Mouse (Mus musculus): ENCODE data around the gene Slpi. TPM values are rescaled to one million over a fixed set of nuclear protein-coding genes. Genes with fewer than 3 reads are reported as not detected.

Gene Slpi
- total and polyA plus RNA-seq, 2 experiments = 1.4 to 4.5 TPM

DNA sequence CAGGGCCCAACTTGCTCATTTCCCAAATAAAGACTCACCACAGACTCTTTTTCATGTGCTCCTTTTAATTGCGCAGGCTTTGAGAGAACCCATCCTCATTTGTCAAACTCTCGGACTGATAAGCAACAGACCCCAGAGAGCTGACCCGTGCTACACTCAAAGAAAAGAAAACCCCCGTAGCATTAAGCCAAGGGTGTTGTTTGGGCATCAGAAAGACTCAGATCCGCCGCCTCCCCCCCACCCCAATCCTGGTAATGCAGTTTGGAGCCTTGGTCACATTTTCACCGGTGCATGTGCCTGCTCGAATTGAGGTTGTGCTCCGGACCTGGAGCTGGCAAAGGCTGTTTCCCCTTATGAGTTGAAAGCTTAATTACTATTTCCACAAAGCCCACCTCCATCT, 16.2 kb upstream of the Slpi start, which contains the start of gene Matn4:
Matn4 (minus strand) TSS at position 101 of the 400 bp plus-strand sequence.
- H3K4me1 ChIP-seq (ENCODE audit: control insufficient read depth, insufficient read depth, low read length) = 0 out of 2 replicates have a peak, but pooled peaks cover 1% of the 10 kb centered on the region
- 30% methylated on average over 9 of the region's 9 CpGs for WGBS

DNA sequence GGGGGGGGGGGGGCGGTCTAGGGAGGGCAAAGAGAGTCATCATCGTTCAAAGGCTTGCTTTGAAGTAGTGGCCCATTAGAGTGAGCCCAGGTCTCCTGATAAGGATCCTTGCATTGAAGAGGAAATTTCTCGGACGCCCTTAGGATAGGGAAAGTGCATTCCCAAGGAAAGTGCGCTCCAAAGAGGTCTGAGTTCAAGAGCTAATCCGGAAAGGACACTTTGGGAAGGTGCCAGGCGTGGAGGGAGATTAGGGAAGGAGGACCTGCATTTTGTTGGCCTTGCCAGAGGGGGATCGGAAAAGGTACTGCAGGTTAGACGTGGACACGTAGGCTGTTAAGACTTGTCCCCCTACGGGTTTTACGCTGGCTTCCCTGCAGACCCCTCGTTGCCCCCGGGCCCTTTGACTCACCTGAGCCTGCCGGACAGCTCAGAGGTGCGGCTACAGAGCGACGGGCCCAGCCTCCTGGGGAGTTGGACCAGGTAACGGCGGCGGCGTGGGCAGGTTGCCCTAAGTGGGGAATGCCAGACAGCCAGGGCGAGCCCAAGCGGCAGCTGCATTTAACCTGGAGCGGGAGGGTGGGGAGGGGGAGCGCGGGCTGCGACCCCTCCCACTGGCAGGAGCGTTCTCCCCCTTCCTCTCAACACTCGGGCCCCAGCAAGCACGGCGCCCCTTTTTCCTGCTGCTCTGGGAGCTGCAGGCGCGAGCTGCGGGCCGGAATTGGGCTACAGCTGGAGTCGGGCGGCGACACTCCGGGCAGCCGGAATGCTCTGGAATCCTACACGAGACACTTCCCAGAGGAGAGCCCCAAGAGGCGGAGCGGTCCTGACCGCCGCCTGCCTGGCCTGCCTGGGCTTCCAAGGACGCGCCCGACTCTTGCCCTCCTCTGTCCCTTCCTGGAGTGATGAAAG, 15.4 kb upstream of the Slpi start:
- H3K4me3 ChIP-seq (ENCODE audit: insufficient read depth, low read depth, low read length) = peak overlapping the region; percentile 8; the same call in 1 of the 2 replicates
- no peak for TF ChIP-seq CTCF (IDR thresholded peaks at IDR 0.05; ENCODE audit: low read depth, low read length)
- TF ChIP-seq POLR2A (IDR thresholded peaks at IDR 0.05; ENCODE audit: extremely low read depth, insufficient read depth, low read length) = no peak
- H3K27ac ChIP-seq (replicated peaks; ENCODE audit: insufficient read depth, low read depth, low read length) = no peak overlapping the region
- DNase-seq (ENCODE audit: extremely low read depth, low read depth, low spot score) = no peak
- H3K4me1 ChIP-seq (ENCODE audit: control insufficient read depth, insufficient read depth, low read length) = 0 out of 2 replicates have a peak, but pooled peaks cover 1% of the 10 kb centered on the region
- H3K36me3 ChIP-seq (ENCODE audit: control insufficient read depth, insufficient read depth, low read length) = no peaks in the 10 kb centered on the region
- 5% methylated on average over 49 of the region's 49 CpGs for WGBS
- peaks cover 19% of the 10 kb centered on the region for H3K27me3 ChIP-seq (ENCODE audit: control insufficient read depth, insufficient read depth, low read length)
- H3K9ac ChIP-seq (ENCODE audit: low read depth, low read length) = no peak overlapping the region
- no peaks in the 10 kb centered on the region for H3K79me2 ChIP-seq (ENCODE audit: control insufficient read depth, insufficient read depth, low read length)

More for the DNA sequence above, 16.2 kb upstream of the Slpi start, which contains the start of gene Matn4:
- peaks cover 19% of the 10 kb centered on the region for H3K27me3 ChIP-seq (ENCODE audit: control insufficient read depth, insufficient read depth, low read length)
- TF ChIP-seq CTCF (IDR thresholded peaks at IDR 0.05; ENCODE audit: low read depth, low read length) (no peak), POLR2A (IDR thresholded peaks at IDR 0.05; ENCODE audit: extremely low read depth, insufficient read depth, low read length) (no peak)
- no peaks in the 10 kb centered on the region for H3K36me3 ChIP-seq (ENCODE audit: control insufficient read depth, insufficient read depth, low read length)
- no peak for DNase-seq (ENCODE audit: extremely low read depth, low read depth, low spot score)
- peak within 1 kb of the TSS; percentile 8; the same call in 1 of the 2 replicates for H3K4me3 ChIP-seq (ENCODE audit: insufficient read depth, low read depth, low read length)
- H3K9ac ChIP-seq (ENCODE audit: low read depth, low read length) = no peak within 1 kb of the TSS
- no peak within 1 kb of the TSS for H3K27ac ChIP-seq (replicated peaks; ENCODE audit: insufficient read depth, low read depth, low read length)
- no peaks in the 10 kb centered on the region for H3K79me2 ChIP-seq (ENCODE audit: control insufficient read depth, insufficient read depth, low read length)

DNA sequence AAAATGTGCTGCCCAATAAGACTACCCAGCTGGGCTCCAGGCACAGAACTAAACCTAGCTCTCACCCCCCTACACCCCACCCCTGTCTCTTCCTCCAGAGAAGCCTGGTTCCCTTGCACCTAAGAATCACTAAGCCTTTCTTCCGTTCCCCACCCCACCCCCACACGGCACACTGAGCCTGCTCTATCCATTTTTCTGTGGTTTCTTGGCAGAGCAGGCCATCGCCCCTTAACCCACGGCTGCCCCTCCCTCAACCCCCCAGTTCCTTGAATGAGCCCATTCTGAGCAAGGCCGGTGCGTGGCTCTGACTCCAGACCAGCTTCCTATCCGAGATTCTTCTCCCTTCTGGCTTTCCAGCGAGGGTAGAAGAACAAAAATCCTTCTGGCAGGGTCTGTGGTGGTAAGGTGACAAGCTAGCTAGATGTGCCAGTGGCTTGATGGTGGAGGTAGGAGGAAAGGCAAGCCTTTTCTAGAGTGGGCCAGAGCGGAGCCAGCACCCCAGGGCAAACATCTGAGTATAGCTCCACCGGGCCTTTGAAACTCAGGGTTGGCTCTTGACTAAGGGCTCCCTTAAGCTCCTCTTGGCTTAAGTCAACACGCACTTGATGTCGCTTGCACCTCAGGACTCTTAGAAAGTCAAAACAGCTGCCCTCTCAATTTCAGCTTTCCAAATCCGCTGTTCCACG, 14.6 kb upstream of the Slpi start:
- WGBS = 26% methylated on average over 14 of the region's 14 CpGs
- DNase-seq (ENCODE audit: extremely low read depth, low read depth, low spot score) = no peak
- Histone ChIP-seq H3K27ac (replicated peaks; ENCODE audit: insufficient read depth, low read depth, low read length) (no peak overlapping the region), H3K4me1 (ENCODE audit: control insufficient read depth, insufficient read depth, low read length) (0 out of 2 replicates have a peak, but pooled peaks cover 1% of the 10 kb centered on the region), H3K9ac (ENCODE audit: low read depth, low read length) (no peak overlapping the region), H3K36me3 (ENCODE audit: control insufficient read depth, insufficient read depth, low read length) (no peaks in the 10 kb centered on the region), H3K79me2 (ENCODE audit: control insufficient read depth, insufficient read depth, low read length) (no peaks in the 10 kb centered on the region), H3K27me3 (ENCODE audit: control insufficient read depth, insufficient read depth, low read length) (peaks cover 19% of the 10 kb centered on the region), H3K4me3 (ENCODE audit: insufficient read depth, low read depth, low read length) (no peak overlapping the region)
- no peak for TF ChIP-seq CTCF (IDR thresholded peaks at IDR 0.05; ENCODE audit: low read depth, low read length)
- TF ChIP-seq POLR2A (IDR thresholded peaks at IDR 0.05; ENCODE audit: extremely low read depth, insufficient read depth, low read length) = no peak

DNA sequence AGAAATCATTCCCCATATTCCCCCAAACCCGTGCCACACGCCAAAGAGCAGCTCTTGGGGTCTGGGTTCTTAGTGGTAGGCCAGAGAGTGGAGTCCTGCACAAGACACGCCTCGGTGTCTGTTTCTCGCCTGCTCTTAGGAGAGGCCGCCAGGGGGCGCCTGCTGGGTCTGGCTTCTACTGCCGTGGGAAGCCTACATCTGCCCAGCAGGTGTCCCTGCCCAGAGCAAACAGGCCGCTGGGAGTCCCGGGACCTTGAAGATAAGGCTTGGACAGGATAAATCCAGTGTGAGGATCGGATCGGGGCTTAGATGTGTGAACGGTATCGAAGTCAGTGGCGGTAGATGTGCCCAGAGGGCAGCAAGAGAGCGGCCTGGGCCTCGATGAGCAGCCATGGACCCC, 14.0 kb upstream of the Slpi start, which contains the start of gene Rbpjl:
Rbpjl (plus strand) TSS at position 236 of the 400 bp plus-strand sequence.
- TF ChIP-seq CTCF (IDR thresholded peaks at IDR 0.05; ENCODE audit: low read depth, low read length) (peak; percentile 94), POLR2A (IDR thresholded peaks at IDR 0.05; ENCODE audit: extremely low read depth, insufficient read depth, low read length) (no peak)

DNA sequence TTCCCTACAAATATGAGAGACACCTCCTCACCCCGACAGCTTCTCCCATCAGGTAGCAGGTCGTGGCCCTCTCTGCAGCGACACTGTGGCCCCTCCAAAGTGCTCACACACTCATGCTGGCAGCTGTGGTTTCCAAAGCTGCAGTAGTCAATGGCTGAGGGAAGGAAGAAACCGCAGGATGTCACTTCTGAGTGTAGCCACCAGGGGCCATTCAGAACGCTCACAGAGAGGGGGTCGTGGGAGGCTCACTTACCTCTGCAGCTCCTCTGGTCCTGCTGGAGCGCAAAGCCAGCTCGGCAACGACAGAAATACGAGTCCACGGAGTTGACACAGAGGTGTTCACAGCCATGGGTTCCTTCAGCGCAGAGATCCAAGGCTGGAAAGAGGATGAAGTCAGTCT, 8.0 kb upstream of the Slpi start:
- no peak for TF ChIP-seq CTCF (IDR thresholded peaks at IDR 0.05; ENCODE audit: low read depth, low read length)
- TF ChIP-seq POLR2A (IDR thresholded peaks at IDR 0.05; ENCODE audit: extremely low read depth, insufficient read depth, low read length) = no peak
- H3K9ac ChIP-seq (ENCODE audit: low read depth, low read length) = no peak overlapping the region
- H3K4me1 ChIP-seq (ENCODE audit: control insufficient read depth, insufficient read depth, low read length) = no peaks in the 10 kb centered on the region
- no peak overlapping the region for H3K4me3 ChIP-seq (ENCODE audit: insufficient read depth, low read depth, low read length)
- H3K27me3 ChIP-seq (ENCODE audit: control insufficient read depth, insufficient read depth, low read length) = peaks cover 15% of the 10 kb centered on the region
- H3K79me2 ChIP-seq (ENCODE audit: control insufficient read depth, insufficient read depth, low read length) = no peaks in the 10 kb centered on the region
- 65% methylated on average over 12 of the region's 12 CpGs for WGBS
- H3K36me3 ChIP-seq (ENCODE audit: control insufficient read depth, insufficient read depth, low read length) = no peaks in the 10 kb centered on the region
- DNase-seq (ENCODE audit: extremely low read depth, low read depth, low spot score) = no peak
- H3K27ac ChIP-seq (replicated peaks; ENCODE audit: insufficient read depth, low read depth, low read length) = no peak overlapping the region

More for the DNA sequence above, 14.0 kb upstream of the Slpi start, which contains the start of gene Rbpjl:
- Histone ChIP-seq H3K4me1 (ENCODE audit: control insufficient read depth, insufficient read depth, low read length) (0 out of 2 replicates have a peak, but pooled peaks cover 1% of the 10 kb centered on the region), H3K27ac (replicated peaks; ENCODE audit: insufficient read depth, low read depth, low read length) (no peak within 1 kb of the TSS), H3K79me2 (ENCODE audit: control insufficient read depth, insufficient read depth, low read length) (no peaks in the 10 kb centered on the region), H3K36me3 (ENCODE audit: control insufficient read depth, insufficient read depth, low read length) (no peaks in the 10 kb centered on the region), H3K9ac (ENCODE audit: low read depth, low read length) (no peak within 1 kb of the TSS), H3K4me3 (ENCODE audit: insufficient read depth, low read depth, low read length) (no peak within 1 kb of the TSS), H3K27me3 (ENCODE audit: control insufficient read depth, insufficient read depth, low read length) (peaks cover 21% of the 10 kb centered on the region)
- peak; percentile 49 for DNase-seq (ENCODE audit: extremely low read depth, low read depth, low spot score)
- 5% methylated on average over 17 of the region's 17 CpGs for WGBS

Measured in liver, adult 2 months (tissue).